Mouse (Mus musculus): ENCODE measurements around the gene Olfr1195. TPM values are rescaled to one million over a fixed set of nuclear protein-coding genes. Genes with fewer than 3 reads are reported as not detected.

The Olfr1195 gene
- polyA plus RNA-seq (2015; fragmentation: Nextera tagmentation; extraction: Ambion mirVana): not detected in 2 replicates

DNA sequence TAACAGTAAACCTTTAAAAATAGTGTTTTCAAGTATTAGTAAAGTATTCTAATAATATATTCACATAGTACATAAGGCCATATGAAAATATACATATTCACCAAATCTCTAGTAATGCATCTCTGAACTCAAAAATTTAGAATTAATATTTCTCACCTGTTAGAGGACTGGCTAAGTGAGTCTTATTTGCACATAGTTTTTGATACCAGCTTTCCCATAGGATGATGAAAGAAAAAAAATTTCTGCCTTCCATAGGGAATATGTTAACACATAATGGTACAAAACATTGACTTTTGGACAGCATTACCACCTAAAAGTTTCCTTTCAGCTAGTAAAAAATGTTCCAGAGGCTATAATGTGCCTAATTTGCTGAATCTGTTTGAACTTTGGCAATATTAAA lies at the start of gene Olfr1195:
Gene Olfr1195, minus strand, starts transcription at position 101 of the 400 bp plus-strand sequence.

DNA sequence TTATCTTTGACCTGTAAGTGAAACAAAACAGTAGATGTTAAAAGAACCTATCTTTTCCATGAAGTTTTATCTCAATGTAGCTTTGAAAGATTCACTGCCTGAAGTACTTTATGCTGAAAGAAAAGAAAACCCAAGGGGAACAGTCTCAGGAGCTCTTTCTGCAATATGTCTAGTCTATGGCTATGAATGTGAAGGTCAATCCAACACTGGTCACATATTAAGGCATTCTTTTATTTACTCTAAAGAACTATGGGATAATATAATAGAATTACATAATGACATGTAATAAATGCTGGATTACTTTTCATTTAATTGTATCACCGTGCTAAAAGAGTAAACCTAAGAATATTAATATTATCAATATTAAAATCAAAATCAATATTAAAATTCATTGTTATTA lies 43.3 kb upstream of the Olfr1195 start, which contains the start of gene Olfr1197:
Gene Olfr1197, minus strand, starts transcription at position 101 of the 400 bp plus-strand sequence.

DNA sequence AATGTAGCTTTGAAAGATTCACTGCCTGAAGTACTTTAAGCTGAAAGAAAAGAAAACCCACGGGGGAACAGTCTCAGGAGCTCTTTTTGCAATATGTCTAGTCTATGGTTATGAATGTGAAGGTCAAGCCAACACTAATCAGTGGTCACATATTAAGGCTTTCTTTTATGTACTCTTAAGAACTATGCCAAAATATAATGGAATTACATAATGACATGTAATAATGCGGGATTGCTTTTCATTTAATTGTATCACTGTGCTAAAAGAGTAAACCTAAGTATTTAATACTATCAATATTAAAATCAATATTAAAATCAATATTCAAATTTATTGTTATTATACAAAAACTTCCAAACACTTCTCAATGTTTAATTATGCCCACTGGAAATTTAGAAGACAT lies 15.5 kb upstream of the Olfr1195 start, which contains the start of gene Olfr1196:
Gene Olfr1196, minus strand, starts transcription at position 101 of the 400 bp plus-strand sequence.

DNA sequence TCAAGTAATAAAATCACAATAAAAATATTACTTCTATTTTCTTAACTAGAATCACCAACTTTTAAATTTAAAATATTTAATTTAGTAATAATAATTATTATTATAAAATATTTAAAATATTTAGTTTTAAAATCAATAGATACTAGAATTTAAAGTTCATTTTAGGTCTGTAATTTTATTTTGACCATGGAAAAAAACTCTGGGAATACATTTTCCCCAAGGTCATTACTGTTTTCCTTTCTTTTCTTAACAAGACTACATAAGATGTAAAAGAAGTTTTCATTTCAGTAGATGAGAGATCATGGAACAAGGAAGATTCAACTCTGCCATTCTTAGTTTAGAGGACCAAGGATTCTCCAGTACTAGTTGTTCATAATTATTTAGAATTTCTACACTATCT lies 13.7 kb downstream of the Olfr1195 start, which contains the start of gene Olfr1193:
Gene Olfr1193, plus strand, starts transcription at position 301 of the 400 bp plus-strand sequence.

DNA sequence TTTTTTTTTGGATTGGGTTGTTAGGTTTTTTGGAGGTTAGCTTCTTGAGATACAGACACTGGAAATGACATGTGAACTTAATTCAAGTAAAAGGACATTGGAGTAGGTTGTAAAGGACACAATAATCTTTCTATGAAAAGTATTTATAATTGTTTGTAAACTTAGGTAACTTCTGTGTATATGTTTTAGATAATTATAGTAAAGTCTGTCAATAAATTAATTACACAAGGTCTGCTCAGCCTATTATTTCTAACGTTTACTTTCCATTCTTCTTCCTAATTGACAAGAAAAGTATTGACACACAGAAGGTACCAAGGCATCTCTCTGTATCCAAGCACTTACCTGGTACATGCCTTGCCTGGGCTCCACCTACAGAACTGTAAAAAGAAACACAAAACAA lies 40.8 kb downstream of the Olfr1195 start, which contains the start of gene Olfr1192-ps1:
Gene Olfr1192-ps1, plus strand, starts transcription at position 301 of the 400 bp plus-strand sequence.

DNA sequence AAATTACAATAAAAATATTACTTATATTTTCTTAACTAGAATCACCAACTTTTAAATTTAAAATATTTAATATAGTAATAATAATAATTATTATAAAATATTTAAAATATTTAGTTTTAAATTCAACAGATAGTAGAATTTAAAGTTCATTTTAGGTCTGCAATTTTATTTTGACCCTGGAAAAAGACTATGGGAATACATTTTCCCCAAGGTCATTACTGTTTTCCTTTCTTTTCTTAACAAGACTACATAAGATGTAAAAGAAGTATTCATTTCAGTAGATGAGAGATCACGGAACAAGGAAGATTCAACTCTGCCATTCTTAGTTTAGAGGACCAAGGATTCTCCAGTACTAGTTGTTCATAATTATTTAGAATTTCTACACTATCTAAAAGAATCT lies 48.7 kb downstream of the Olfr1195 start, which contains the start of gene Olfr1191-ps1:
Gene Olfr1191-ps1, plus strand, starts transcription at position 301 of the 400 bp plus-strand sequence.

Other genes with a start within 250 kb of the Olfr1195 start
- gene Gm13757, start 240.1 kb downstream of the Olfr1195 start, polyA plus RNA-seq (2015; fragmentation: Nextera tagmentation; extraction: Ambion mirVana): not detected in 2 replicates
- gene Olfr1183, start 234.3 kb downstream of the Olfr1195 start, polyA plus RNA-seq (2015; fragmentation: Nextera tagmentation; extraction: Ambion mirVana): not detected in 2 replicates
- not detected in 2 replicates for gene Olfr1184, start 205.6 kb downstream of the Olfr1195 start, polyA plus RNA-seq (2015; fragmentation: Nextera tagmentation; extraction: Ambion mirVana)
- not detected in 2 replicates for gene Olfr1185-ps1, start 195.9 kb downstream of the Olfr1195 start, polyA plus RNA-seq (2015; fragmentation: Nextera tagmentation; extraction: Ambion mirVana)
- not detected in 2 replicates for gene Olfr1186, start 170.6 kb downstream of the Olfr1195 start, polyA plus RNA-seq (2015; fragmentation: Nextera tagmentation; extraction: Ambion mirVana)
- not detected in 2 replicates for gene Olfr1188, start 132.3 kb downstream of the Olfr1195 start, polyA plus RNA-seq (2015; fragmentation: Nextera tagmentation; extraction: Ambion mirVana)
- gene Olfr1189, start 102.7 kb downstream of the Olfr1195 start, polyA plus RNA-seq (2015; fragmentation: Nextera tagmentation; extraction: Ambion mirVana): not detected in 2 replicates
- not detected in 2 replicates for gene Olfr1191-ps1, start 48.6 kb downstream of the Olfr1195 start, polyA plus RNA-seq (2015; fragmentation: Nextera tagmentation; extraction: Ambion mirVana)
- not detected in 2 replicates for gene Olfr1192-ps1, start 40.7 kb downstream of the Olfr1195 start, polyA plus RNA-seq (2015; fragmentation: Nextera tagmentation; extraction: Ambion mirVana)
- gene Olfr1193, start 13.6 kb downstream of the Olfr1195 start, polyA plus RNA-seq (2015; fragmentation: Nextera tagmentation; extraction: Ambion mirVana): not detected in 2 replicates
- not detected in 2 replicates for gene Olfr1196, start 15.4 kb upstream of the Olfr1195 start, polyA plus RNA-seq (2015; fragmentation: Nextera tagmentation; extraction: Ambion mirVana)
- gene Olfr1197, start 43.2 kb upstream of the Olfr1195 start, polyA plus RNA-seq (2015; fragmentation: Nextera tagmentation; extraction: Ambion mirVana): not detected in 2 replicates
- gene Olfr1198, start 62.2 kb upstream of the Olfr1195 start, polyA plus RNA-seq (2015; fragmentation: Nextera tagmentation; extraction: Ambion mirVana): not detected in 2 replicates
- gene Olfr1199, start 71.3 kb upstream of the Olfr1195 start, polyA plus RNA-seq (2015; fragmentation: Nextera tagmentation; extraction: Ambion mirVana): not detected in 2 replicates
- gene Olfr1200, start 81.3 kb upstream of the Olfr1195 start, polyA plus RNA-seq (2015; fragmentation: Nextera tagmentation; extraction: Ambion mirVana): not detected in 2 replicates
- not detected in 2 replicates for gene Olfr1201, start 103.8 kb upstream of the Olfr1195 start, polyA plus RNA-seq (2015; fragmentation: Nextera tagmentation; extraction: Ambion mirVana)
- gene Olfr1202, start 125.3 kb upstream of the Olfr1195 start, polyA plus RNA-seq (2015; fragmentation: Nextera tagmentation; extraction: Ambion mirVana): not detected in 2 replicates
- not detected in 2 replicates for gene Olfr1205, start 140.6 kb upstream of the Olfr1195 start, polyA plus RNA-seq (2015; fragmentation: Nextera tagmentation; extraction: Ambion mirVana)
- gene Olfr1204, start 160.1 kb upstream of the Olfr1195 start, polyA plus RNA-seq (2015; fragmentation: Nextera tagmentation; extraction: Ambion mirVana): not detected in 2 replicates
- gene Olfr1206, start 174.0 kb upstream of the Olfr1195 start, polyA plus RNA-seq (2015; fragmentation: Nextera tagmentation; extraction: Ambion mirVana): not detected in 2 replicates
- not detected in 2 replicates for gene Olfr1208, start 213.1 kb upstream of the Olfr1195 start, polyA plus RNA-seq (2015; fragmentation: Nextera tagmentation; extraction: Ambion mirVana)
- gene Olfr1209, start 226.0 kb upstream of the Olfr1195 start, polyA plus RNA-seq (2015; fragmentation: Nextera tagmentation; extraction: Ambion mirVana): not detected in 2 replicates
- not detected in 2 replicates for gene Olfr1211, start 248.9 kb upstream of the Olfr1195 start, polyA plus RNA-seq (2015; fragmentation: Nextera tagmentation; extraction: Ambion mirVana)

Data from skeletal muscle tissue, postnatal 0 days (tissue).